Mouse (Mus musculus) macrophage (primary cell): ENCODE data around the gene Trappc2l. TPM values are rescaled to one million over a fixed set of nuclear protein-coding genes. Genes with fewer than 3 reads are reported as not detected.
"Not testable (repeated sequence)": the region's sequence is repeated elsewhere in the genome, so short reads cannot be mapped to it uniquely, and the experiment has no call there.

Source experiments
- H3K27ac ChIP-seq: fragments of 350-480 bp; formaldehyde crosslinking; 2 replicates; pipeline ENCODE4 v1.9.0; 2021
- H3K36me3 ChIP-seq: fragments of 350-480 bp; formaldehyde crosslinking; 2 replicates; pipeline ENCODE4 v1.9.0; 2021; ENCODE audit errors: inconsistent target
- H3K4me3 ChIP-seq: fragments of 350-480 bp; formaldehyde crosslinking; 2 replicates; pipeline ENCODE4 v1.9.0; 2021; ENCODE audit errors: inconsistent target
- H3K79me2 ChIP-seq: fragments of 350-480 bp; formaldehyde crosslinking; 2 replicates; pipeline ENCODE4 v1.9.0; 2021; ENCODE audit errors: inconsistent target
- WGBS: methylation state at CpG from one replicate; pipeline ENCODE4 v1.1.7; 2026; ENCODE audit warnings: inconsistent platforms; ENCODE audit not compliant: missing documents; 5-methylcytosine and 5-hydroxymethylcytosine counted together
- polyA plus RNA-seq: library from polyadenylated mRNA; stranded (reverse); fragments of 250-400 nt; gene quantifications from 3 replicates; pipeline ENCODE4 v1.2.4, GENCODE M21; 2018; ENCODE audit warnings: inconsistent platforms
- total RNA-seq, 78 experiments: library from RNA; depleted of rRNA; stranded (reverse); fragments of 250-400 nt; gene quantifications; 1 replicate in 9 of 78; 2 replicates in 24 of 78; 3 replicates in 43 of 78; 4 replicates in 2 of 78; pipeline ENCODE4 v1.2.4; 2018; ENCODE audit warnings: inconsistent platforms in 56 of 78

Trappc2l gene
- 100 to 1,000 TPM in 1 of 26 experiments, 10 to 100 TPM in 24, 1 to 10 TPM in 1; 9.3 to 112 (median 48.1) TPM for total RNA-seq (2018; cell fraction: chromatin; rRNA removed)
- 10 to 100 TPM; 46.6 to 71.7 (median 62.5) TPM for total RNA-seq (2018; cell fraction: cytosol; rRNA removed)
- total RNA-seq (2018; cell fraction: nucleus; rRNA removed) = 10 to 100 TPM; 19.8 to 65.7 (median 38.5) TPM
- 54.4 to 79.3 TPM (median 76.9 TPM) in 3 replicates for polyA plus RNA-seq

GRCm38 (mm10) chr8:122611295-122612133 lies at the start of gene Trappc2l, which contains the start of gene Galns:
Gene Trappc2l (plus strand): TSS chr8:122611640.
Gene Galns (minus strand): TSS chr8:122611463.
- Histone ChIP-seq H3K4me3 (peak within 1 kb of the TSS; percentile 73), H3K27ac (peak within 1 kb of the TSS; percentile 66), H3K36me3 (peaks cover 22% of the 10 kb centered on the region), H3K79me2 (peaks cover 52% of the 10 kb centered on the region)
- WGBS = under 1% methylated on average over 56 of the region's 57 CpGs

GRCm38 (mm10) chr8:122564363-122565352 lies 46.8 kb upstream of the Trappc2l start:
- Histone ChIP-seq H3K27ac (peak overlapping the region; percentile 98), H3K79me2 (peaks cover 28% of the 10 kb centered on the region), H3K4me3 (peak overlapping the region; percentile 20), H3K36me3 (peaks cover 2% of the 10 kb centered on the region; the same call in 1 of the 2 replicates)
- WGBS = 22% methylated on average over 25 of the region's 25 CpGs

DNA sequence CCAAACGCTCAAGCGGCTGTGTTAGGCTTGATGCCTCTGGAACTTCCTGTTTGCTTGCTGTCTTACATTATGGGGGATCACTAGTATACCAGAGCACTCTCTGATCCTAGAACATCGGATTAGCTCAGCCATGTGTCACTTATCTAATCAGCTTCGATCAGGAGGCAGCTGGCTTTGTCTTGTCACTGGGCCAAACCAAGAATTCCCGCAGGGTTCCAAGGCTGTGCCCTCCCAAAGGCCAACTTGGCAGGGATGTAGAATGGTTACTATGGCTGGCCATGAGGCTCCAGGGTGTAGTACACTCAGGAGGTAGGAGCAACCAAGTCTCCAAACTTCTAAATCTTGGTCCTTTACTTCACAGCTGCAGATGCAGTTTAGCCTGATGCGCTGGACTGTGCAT lies 44.7 kb upstream of the Trappc2l start:
- Histone ChIP-seq H3K4me3 (peak overlapping the region; percentile 71), H3K27ac (peak overlapping the region; percentile 98), H3K79me2 (peaks cover 49% of the 10 kb centered on the region), H3K36me3 (peaks cover 21% of the 10 kb centered on the region)
- 37% methylated on average over 6 of the region's 6 CpGs for WGBS

DNA sequence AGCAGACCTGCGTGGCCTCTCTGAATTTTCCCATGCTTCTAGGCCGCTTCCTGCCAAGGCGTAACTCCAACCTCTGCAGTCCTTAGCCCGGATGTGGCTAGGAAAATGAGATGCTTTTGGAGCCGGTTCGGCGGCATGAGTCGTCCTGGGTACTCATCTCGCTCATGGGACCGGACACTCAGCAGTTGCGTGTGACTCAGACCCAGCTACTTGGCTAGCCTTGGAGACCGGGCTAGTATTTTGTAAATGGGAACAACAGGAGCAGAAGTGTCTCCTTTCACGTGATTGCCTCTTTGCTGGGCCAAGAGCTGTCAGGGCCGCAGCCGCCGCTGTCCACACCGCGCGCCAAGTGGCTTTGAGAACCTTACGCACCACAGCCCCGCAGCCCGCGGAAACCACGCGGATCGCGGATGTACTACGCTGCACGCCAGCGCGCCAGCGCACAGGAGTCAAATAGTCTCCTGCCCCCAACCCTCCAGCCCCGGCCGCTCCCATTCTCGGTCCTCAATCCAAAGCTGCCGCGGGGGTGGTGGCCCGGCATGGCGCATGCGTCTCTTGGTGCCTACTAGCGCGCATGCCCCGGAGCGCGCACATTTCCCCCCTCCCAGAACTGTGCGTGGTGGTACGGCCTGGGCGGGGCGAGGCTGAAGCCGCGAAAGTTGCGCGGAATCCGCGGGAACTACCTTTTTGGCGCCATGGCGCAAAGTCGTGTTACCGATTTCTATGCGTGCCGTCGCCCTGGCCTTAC lies 43.9 kb upstream of the Trappc2l start, which contains the start of gene Cdt1:
Cdt1 (plus strand) TSS at position 655 of the 748 bp plus-strand sequence.
- peaks cover 29% of the 10 kb centered on the region for H3K36me3 ChIP-seq
- under 1% methylated on average over 62 of the region's 62 CpGs for WGBS
- H3K79me2 ChIP-seq = peaks cover 56% of the 10 kb centered on the region
- H3K4me3 ChIP-seq = peak within 1 kb of the TSS; percentile 71
- peak within 1 kb of the TSS; percentile 98 for H3K27ac ChIP-seq

GRCm38 (mm10) chr8:122568109-122568504 lies 43.3 kb upstream of the Trappc2l start:
- peak overlapping the region; percentile 71 for H3K4me3 ChIP-seq
- peak overlapping the region; percentile 98 for H3K27ac ChIP-seq
- peaks cover 35% of the 10 kb centered on the region for H3K36me3 ChIP-seq
- H3K79me2 ChIP-seq = peaks cover 57% of the 10 kb centered on the region
- WGBS = under 1% methylated on average over 28 of the region's 34 CpGs

GRCm38 (mm10) chr8:122568881-122569309 lies 42.5 kb upstream of the Trappc2l start:
- H3K79me2 ChIP-seq = peaks cover 57% of the 10 kb centered on the region
- WGBS = 28% methylated on average over 10 of the region's 10 CpGs
- H3K36me3 ChIP-seq = peaks cover 37% of the 10 kb centered on the region
- H3K27ac ChIP-seq = peak overlapping the region; percentile 98
- peak overlapping the region; percentile 71 for H3K4me3 ChIP-seq

DNA sequence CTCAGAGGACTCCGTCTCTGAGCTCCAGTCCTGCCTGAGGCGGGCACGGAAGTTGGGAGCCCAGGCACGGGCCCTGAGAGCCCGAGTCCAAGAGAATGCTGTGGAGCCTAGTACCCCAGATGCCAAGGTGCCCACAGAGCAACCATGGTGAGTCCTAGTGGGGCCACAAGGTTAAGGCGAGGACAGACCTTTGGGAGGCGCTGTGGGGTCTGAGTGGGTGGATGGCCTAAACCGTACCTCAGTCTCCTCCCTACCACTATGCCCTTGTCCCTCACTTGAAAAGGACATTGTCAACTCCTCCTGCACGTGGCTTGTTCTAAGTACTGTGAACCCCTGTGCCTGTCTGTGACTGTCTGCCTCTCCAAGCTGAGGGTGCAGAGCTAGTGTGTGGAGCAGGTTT lies 42.1 kb upstream of the Trappc2l start:
- H3K36me3 ChIP-seq = peaks cover 37% of the 10 kb centered on the region
- WGBS = 80% methylated on average over 9 of the region's 9 CpGs
- H3K4me3 ChIP-seq = peak overlapping the region; percentile 71
- peak overlapping the region; percentile 98 for H3K27ac ChIP-seq
- peaks cover 57% of the 10 kb centered on the region for H3K79me2 ChIP-seq

GRCm38 (mm10) chr8:122569996-122570395 lies 41.4 kb upstream of the Trappc2l start:
- peaks cover 63% of the 10 kb centered on the region for H3K79me2 ChIP-seq
- 98% methylated on average over 16 of the region's 16 CpGs for WGBS
- H3K4me3 ChIP-seq = no peak overlapping the region
- H3K36me3 ChIP-seq = peaks cover 37% of the 10 kb centered on the region
- H3K27ac ChIP-seq = no peak overlapping the region

DNA sequence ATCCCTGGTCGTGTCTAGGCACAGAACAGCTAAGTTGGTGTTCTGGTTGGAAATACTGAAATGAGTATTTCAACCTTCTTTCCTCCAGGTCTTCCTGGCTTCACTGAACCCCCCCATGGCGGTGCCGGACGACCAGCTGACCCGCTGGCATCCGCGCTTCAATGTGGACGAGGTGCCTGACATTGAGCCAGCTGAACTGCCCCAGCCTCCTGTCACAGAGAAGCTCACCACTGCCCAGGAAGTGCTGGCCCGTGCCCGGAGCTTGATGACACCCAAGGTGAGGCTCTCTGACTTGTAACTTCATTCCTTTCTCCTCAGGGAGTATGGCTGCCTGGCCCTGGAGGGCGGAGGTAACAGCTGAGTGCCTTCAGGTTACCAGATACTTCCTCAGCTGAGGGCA lies 40.3 kb upstream of the Trappc2l start:
- 96% methylated on average over 11 of the region's 11 CpGs for WGBS
- Histone ChIP-seq H3K36me3 (peaks cover 37% of the 10 kb centered on the region), H3K79me2 (peaks cover 63% of the 10 kb centered on the region), H3K27ac (no peak overlapping the region), H3K4me3 (no peak overlapping the region)

DNA sequence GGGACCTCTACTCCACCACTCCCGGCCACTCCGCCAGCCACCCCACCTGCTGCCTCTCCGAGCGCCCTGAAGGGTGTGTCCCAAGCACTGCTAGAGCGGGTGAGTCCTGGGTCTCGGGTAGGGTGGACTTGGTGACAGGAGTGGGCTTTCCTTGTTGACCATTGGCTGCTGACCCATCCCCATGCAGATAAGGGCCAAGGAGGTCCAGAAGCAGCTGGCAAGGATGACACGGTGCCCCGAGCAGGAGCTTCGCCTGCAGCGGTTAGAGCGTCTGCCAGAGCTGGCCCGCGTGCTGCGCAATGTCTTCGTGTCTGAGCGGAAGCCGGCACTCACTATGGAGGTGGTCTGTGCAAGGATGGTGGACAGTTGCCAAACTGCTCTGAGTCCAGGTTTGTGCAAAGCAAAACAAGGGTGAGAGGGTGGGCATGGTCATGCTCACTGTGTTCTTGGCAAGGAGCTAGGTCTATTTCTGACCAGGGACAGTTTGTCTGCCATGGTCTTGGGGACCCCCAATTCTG lies 39.6 kb upstream of the Trappc2l start:
- 96% methylated on average over 17 of the region's 17 CpGs for WGBS
- Histone ChIP-seq H3K4me3 (no peak overlapping the region), H3K79me2 (peaks cover 64% of the 10 kb centered on the region), H3K36me3 (peaks cover 37% of the 10 kb centered on the region), H3K27ac (no peak overlapping the region)

- 89% methylated on average over 3 of the region's 3 CpGs for WGBS
- Histone ChIP-seq H3K4me3 (no peak overlapping the region), H3K36me3 (peaks cover 37% of the 10 kb centered on the region), H3K79me2 (peaks cover 64% of the 10 kb centered on the region), H3K27ac (no peak overlapping the region)
Observed at GRCm38 (mm10) chr8:122572751-122573150, 38.7 kb upstream of the Trappc2l start.

DNA sequence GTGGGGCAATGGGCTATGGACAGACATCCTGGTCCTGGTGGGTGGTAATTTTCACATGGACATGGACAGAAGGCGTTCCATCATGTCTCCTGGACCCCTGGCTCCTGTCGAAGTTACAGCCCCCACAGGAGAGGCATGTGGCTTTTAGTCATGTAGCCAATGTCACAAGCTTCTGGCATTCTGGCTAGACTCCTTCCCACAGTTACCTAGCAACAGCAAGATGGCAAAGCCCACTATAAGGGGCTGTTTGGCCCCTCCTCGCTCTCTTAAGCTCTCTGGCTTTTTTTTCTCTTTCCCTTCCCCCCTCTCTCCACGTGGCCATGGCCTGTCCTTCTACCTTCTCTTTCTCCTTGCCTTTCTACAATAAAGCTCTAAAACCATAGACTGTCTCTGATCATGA lies 38.3 kb upstream of the Trappc2l start:
- 69% methylated on average over 4 of the region's 4 CpGs for WGBS
- peaks cover 40% of the 10 kb centered on the region for H3K36me3 ChIP-seq
- H3K27ac ChIP-seq = not testable (repeated sequence)

GRCm38 (mm10) chr8:122573577-122573976 lies 37.9 kb upstream of the Trappc2l start:
- H3K27ac ChIP-seq = no peak overlapping the region
- H3K4me3 ChIP-seq = no peak overlapping the region
- H3K79me2 ChIP-seq = peaks cover 60% of the 10 kb centered on the region
- H3K36me3 ChIP-seq = peaks cover 44% of the 10 kb centered on the region
- WGBS = 73% methylated on average over 9 of the region's 9 CpGs

More for the DNA sequence above, 38.3 kb upstream of the Trappc2l start:
- peaks cover 64% of the 10 kb centered on the region for H3K79me2 ChIP-seq
- not testable (repeated sequence) for H3K4me3 ChIP-seq
